Mouse (Mus musculus) layer of hippocampus, adult 9-10 months (tissue): ENCODE measurements around the gene Gpr31b.
A peak's percentile ranks its signal among the peaks of the same experiment; 100 is the strongest.
"Not testable (repeated sequence)": the region's sequence is repeated elsewhere in the genome, so short reads cannot be mapped to it uniquely, and the experiment has no call there.

Experiments
- DNase-seq: peaks from one replicate; pipeline ENCODE4 v3.0.0; 2022; ENCODE audit warnings: low spot score

Gpr31b gene

DNA sequence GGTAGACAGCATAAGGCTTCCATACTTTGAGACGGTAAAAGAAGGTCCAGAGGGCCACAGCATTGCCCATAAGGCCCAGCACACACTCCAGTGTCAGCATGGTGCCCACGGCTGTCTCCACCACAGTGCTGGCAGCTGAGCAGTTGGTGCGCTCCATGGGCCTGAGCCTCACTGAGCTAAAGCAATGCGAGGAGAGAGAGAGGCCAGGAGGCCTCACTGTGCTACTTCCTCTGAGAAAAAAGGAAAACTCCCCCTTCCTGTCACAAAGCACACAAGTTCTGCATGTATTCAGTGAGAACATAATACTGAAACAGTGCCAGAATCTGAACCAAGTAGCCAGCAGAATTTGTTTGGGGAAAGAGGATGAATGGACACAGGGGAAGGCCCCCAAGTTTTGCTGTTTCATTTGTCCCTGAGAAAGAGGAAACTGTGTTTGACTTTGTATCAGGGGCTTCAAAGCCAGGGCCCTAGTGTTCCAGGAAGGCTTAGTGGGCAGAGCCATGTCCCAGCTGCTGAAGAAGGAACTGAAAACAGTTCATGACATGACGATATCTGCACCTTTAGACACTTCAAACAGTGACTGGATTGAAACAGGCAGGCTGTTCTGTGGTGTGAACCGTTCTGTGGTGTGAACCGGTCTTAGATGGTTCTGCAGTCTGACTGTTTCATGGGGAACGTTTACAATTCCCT, at the start of gene Gpr31b:
Gene Gpr31b (minus strand): TSS at position 173 of the 690 bp plus-strand sequence.
- DNase-seq = not testable (repeated sequence)

DNA sequence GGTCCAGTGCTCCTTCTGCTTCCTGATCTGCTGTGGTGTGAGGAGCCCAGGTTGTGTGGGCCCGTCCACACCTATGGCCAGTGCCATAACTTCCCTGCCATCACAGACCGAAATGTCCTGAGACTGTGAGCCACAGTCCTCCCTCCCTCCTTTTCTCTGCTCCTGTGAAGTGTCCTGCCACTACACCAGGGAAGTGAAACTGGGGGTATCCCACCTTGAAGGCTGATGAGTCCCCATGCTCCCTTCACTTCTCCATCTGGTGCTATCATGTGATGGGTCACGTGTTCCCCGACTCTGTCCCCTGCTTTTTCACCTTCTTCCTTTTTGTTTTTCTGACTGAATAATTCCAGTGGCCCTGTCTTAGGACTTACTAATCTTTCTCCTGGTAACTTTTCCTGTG, 40.9 kb upstream of the Gpr31b start:
- DNase-seq = not testable (repeated sequence)

DNA sequence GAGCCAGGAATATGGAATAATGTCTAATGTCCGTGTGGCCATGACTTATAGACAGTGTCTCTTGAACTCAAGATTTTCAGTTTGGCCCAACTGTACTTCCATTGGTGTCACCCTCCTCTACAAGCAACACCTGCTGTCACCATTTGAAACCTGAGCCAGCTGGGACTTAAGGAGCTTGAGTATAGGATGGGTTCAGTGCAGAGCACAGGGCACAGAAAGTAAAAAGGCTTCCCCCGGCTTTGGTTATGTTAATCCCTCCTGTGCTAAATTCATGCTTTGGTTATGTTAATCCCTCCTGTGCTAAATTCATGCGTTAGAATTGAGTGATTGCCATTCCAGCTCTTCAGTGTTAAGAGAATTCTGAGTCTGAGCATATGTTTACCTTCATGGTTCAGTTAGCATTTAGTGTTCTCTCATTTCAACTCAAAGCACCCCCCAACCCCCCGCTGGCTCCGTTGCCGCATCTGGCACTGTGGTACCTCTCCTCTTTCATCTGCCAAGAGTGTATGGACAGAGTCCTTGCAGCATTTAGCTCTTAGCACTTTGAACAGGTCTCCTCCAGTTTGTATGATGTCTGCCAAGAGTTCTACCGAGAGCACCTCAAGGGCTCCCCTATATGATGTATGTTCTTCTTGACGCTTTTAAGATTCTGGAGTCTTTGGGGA, 40.1 kb upstream of the Gpr31b start:
- not testable (repeated sequence) for DNase-seq

DNA sequence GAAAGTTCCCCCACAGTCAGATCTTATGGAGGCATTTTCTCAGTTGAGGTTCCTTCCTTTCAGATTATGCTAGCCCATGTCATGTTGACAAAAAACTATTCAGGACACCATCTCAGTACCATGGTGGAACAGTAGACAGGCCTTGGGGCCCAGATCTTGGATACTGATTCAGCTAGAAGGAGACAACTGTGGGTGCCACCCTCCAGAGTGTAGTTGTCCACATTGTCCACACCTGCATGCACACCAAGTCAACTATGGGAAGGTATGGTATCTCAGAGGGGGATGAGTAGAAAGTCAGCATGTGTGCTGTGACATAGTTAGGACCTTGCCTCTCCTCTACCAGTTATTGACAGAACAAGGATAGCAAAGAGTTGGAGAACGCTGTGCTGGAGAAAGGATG, 39.4 kb upstream of the Gpr31b start:
- DNase-seq = not testable (repeated sequence)

DNA sequence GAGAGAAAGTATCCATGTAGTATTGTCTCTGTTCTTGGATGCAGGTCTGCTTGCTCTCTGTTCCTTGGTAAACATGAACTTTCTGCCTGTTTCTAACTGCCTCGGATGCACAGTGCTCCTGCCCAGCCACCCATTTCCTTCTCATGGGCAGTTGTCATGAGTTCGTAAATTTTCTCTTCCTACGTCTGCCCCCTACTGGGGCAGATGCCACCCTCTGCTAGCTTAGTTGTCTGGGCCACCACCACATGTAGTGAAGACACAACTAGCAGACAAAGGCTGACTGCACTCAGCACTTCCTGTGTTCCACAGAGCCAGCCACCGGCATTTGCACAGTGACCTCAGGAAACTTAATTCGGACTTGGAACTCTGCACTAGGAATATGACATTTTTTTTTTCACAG, 17.1 kb upstream of the Gpr31b start:
- DNase-seq = not testable (repeated sequence)

DNA sequence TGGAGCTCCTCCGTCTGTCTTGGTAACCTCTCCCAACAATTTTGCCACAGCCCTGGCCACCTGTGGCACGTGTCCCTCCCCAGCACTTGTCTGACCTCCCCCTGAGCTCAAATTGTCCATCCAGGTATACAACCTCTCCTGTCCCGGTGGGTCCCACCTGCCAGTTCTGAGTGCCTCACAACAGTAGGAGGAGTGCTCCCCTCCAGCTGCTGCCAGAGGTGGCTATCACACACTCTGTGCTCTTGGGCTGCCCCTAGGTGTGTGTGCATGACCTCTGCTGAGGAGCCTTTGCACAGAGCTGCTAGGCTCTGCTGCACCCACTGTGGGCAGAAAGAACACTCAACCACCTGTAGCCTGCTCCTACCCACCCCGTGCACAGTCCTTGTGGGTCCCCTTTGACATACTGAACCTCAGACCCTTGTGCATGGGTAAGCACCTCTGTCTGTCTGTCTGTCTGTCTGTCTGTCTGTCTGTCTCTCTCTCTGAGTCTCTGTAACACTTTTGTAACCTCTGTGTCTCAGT, 15.8 kb upstream of the Gpr31b start:
- DNase-seq = not testable (repeated sequence)

DNA sequence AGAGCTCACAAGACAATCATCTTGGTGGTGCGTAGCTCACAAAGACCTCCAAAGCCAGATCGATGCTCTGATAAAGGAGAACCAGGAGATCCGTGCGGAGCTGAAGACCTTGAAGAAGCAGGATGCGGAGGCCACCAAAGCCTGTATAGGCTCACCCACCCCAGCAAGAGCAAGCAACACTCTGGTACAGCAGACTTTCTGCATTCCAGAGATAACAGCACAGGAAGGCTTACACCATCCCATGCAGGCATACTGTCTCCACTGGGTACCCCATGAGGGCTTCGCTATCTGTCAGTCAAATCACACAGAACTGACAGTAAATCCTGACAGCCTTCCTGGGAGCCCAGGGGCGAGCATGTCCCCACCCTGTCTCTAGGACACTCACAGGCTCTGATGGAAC, 10.8 kb upstream of the Gpr31b start:
- not testable (repeated sequence) for DNase-seq

DNA sequence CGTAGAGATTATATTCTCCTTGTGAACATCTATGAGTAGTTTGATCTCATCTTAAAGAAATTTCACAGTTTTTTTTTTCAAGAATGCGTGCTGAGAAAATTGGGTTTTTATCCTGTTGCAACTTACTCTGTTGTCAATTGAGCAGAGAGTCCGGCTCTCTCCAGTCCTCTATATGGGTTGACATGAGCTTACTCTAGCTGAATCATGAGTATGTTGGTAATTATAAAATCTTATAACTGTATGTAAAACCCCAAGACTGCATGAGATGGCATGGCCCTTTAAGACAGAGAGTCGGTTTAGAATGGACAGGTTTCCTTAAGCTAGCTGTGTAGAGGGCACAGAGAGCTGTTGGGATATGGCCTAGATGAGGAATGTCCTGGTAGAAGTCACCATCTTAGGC, 8.7 kb upstream of the Gpr31b start, which contains the start of gene Tcp10b:
Gene Tcp10b (plus strand): TSS at position 301 of the 400 bp plus-strand sequence.
- not testable (repeated sequence) for DNase-seq

DNA sequence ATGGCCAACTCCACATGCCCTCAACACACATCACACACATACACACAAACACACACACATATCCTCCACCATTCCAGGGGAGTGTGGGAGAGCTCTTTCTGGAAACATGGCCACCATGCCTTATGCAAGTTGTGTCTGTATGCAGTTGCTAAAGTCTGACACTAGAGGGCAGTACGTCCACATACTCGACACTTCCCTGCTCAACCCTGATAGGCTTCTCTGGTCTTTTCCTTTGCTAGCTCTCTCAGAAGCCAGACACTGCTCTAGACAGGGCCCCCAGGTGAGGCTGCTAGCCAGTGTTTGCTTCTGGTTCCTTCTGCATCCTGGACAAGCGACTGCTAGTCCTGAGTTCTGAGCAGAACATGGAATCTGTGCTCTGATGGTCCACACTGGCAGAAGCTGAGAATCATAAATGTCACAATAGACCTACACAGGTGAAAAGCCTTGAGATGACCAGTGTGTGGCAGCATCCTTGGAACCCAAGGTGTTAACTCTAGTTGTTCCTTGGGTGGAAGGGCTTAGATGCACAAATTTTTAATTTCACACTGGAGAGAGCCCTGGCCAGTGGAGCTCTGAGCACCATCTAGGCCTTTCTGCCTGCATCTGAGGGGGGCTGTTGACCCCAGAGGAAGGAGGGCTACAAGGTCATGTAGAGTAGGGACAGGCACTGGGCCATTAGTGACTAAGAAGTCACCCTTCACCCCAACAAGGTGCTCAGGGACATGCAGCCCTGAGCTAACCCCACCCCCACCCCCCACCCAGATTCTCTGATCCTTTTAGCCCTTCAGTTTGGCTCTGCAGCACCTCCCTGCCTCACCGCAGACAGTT, 8.0 kb downstream of the Gpr31b start:
- peak; percentile 41 for DNase-seq

DNA sequence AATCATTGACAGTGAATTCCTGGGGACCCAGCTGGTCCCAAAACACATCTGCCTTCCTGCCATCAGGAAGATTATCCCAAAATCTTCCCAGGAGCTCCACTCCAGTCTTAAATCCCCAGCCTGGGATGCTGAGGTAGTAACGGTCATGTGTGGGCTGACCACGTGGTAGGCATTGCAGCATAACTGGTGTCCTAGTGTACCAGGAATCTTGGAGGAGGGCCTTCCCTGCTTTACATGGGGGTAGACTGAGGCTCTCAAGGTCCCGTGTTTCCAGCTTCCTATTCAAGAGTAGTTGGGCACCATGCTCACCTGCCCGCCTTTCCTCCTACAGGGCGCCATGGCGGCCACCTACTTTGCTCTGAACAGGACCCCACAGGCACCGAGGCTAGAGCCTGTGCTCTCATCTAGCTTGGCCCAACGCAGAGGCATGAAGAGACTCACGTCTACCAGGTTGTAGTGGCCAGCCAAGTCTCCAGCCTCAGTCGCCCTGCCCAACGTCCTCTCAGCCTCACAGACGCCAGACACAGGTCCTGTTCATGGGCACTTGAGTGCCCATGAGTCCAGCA, 15.4 kb downstream of the Gpr31b start:
- not testable (repeated sequence) for DNase-seq

DNA sequence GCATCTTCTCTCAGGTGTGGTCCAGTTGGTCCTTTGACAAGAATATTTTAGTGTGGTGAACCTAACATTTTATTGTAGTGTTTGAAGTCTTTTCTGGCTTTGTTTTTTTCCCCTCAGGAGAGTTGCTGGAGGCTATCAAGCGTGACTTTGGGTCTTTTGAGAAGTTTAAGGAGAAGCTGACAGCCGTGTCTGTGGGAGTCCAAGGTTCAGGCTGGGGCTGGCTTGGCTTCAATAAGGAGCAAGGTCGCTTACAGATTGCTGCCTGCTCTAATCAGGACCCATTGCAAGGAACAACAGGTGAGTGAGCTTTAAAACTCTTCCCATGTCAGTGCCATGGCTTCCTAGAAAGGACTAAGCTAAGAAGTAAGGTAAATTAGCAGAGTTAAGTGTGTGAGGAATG, 38.8 kb downstream of the Gpr31b start:
- no peak for DNase-seq

DNA sequence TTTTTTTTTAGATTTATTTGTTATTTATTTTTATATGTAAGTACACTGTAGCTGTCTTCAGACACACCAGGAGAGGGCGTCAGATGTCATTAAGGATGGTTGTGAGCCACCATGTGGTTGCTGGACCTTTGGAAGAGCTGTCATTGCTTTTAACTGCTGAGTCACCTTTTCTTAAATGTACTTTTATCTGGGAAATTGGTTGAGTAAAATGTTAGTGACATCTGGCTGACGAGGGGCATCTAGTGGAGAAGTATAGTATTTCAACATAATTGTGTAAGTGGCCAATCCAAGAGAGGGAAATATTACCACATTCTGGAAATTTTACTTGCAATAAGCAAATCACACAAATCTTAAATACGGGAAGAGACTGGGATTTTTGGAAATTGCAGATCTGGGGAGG, 42.2 kb downstream of the Gpr31b start:
- no peak for DNase-seq

DNA sequence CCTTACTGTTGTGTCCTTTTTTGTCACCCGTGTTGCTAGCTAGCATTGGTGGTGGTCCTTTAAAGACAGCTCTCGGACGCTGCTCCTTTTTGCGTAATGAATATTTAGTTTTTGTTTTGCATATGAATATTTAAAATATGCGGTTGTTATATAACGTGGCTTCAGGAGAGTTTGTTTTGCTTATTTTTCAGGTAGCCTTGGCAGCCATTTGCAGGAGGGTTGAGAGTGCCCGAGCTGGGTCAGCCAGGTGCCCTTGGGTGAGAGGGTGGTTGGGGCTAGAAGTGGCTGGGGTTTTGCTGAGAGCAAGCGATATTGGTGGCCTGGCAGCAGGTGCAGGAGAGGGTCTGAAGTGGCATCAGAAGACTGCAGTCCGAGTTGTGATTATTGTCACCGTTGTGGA, 43.6 kb downstream of the Gpr31b start:
- DNase-seq = no peak

DNA sequence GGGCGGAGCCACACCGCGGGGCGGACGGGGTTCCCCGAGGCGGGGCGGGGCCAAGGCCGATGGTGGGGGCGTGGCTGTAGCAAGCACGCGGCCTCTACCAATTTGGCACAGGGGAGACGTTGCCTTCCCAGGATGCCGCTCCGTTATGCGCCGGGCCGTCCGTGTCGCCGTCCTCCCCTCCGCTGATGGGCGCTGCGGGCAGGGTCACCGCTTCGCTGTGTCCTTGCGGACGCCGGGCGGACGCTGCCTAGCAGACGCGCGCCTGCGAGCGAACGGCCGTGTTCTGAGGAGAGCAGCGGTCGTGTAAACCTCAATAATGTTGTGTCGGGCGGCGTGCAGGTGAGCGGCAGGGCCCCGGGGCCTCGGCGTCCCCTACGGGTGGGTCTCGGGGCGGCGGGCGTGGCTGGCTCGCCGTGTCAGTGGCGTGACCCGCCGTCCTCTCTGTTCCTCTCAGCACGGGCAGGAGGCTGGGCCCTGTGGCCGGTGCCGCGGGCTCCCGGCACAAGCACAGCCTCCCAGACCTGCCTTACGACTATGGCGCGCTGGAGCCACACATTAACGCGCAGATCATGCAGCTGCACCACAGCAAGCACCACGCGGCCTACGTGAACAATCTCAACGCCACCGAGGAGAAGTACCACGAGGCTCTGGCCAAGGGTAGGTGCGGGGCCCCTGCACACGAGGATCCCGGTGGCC, 44.2 kb downstream of the Gpr31b start:
- DNase-seq = peak; percentile 84

DNA sequence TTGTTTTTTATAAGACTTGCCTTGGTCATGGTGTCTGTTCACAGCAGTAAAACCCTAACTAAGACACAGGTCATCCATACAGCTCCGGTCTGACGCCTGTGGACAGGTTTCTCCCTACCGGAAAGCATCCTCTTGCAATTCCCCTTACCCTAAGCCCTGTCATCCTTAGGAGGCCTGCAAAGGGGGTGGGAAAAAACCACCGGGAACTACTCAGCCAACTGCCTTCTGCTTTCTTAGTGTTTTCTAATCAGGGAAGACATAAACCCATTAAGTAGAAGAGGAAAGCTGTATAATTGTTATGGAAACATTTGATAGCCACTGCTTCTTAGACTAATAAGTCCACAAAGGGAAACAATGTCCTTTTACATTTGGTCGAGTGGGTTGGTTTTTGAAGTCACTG, 45.1 kb downstream of the Gpr31b start:
- DNase-seq = no peak

DNA sequence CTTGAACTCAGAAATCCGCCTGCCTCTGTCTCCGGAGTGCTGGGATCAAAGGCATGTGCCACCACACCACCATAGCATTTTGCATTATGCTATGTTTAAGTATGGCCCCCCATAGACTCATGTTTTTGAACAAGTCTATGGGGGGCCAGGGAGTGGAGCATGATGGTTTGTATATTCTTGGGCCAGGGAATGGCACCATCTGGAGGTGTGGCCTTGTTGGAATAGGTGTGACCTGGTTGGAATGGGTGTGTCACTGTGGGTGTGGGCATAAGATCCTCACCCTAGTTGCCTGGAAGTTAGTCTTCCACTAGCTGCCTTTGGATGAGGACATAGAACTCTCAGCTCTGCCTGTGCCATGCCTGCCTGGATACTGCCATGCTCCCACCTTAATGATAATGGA, 45.5 kb downstream of the Gpr31b start, which contains the start of gene Sod2:
Gene Sod2 (plus strand): TSS at position 301 of the 400 bp plus-strand sequence.
- not testable (repeated sequence) for DNase-seq

DNA sequence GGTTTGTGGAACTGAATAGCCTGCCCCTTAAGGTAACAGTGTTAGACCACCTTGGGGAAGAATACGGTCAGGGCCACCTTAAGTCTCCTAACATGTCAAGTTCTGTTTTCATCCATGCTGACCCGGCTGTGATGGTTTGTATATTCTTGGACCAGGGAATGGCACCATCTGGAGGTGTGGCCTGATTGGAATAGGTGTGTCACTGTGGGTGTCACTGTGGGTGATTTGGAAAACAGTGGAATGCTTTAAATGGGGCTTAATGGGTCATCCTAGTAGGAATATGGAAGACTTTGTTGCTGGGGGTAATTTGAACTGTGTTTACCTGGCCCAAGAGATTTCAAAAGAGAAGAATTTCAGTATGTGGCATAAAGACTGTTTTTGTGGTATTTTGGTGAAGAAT, 47.7 kb downstream of the Gpr31b start:
- DNase-seq = not testable (repeated sequence)

DNA sequence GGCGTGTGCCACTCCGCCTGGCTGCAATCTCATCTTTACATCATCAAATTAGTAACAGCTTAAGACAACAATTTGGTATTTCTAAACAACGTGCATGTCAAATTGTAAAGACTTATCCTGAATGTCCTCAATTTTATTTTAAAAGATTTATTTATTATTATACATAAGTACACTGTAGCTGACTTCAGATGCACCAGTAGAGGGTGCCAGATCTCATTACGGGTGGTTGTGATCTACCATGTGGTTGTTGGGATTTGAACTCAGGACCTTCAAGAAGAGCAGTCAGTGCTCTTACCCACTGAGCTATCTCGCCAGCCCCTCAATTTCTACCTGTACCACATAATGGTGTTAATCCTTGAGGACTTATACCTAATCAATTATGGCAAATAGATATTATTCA, 49.9 kb downstream of the Gpr31b start:
- DNase-seq = not testable (repeated sequence)
